Mouse (Mus musculus): ENCODE results near the gene Dcaf4.
A peak's percentile ranks its signal among the peaks of the same experiment; 100 is the strongest.

Gene Dcaf4

DNA sequence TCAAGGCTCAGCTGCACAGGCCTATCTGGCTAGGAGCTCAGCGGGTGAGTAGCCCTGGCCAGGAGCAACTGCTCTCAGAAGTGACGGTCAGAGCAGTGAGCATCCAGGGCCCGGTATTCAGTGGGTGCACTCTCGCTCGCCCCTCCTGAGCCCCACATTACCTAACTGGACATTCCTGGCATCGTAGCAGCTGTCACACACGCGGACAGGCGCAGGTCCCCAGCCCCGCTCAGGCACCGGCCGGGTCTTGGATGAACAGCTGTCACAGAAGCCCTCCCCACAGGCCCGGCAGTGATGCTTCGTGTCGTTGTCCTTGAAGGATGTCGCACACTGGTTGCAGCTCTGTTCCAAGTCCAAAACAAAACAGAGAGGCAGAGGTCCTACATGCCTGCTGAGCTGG, 31.0 kb downstream of the Dcaf4 start:
- no peak for DNase-seq (ENCODE audit: low read depth)

DNA sequence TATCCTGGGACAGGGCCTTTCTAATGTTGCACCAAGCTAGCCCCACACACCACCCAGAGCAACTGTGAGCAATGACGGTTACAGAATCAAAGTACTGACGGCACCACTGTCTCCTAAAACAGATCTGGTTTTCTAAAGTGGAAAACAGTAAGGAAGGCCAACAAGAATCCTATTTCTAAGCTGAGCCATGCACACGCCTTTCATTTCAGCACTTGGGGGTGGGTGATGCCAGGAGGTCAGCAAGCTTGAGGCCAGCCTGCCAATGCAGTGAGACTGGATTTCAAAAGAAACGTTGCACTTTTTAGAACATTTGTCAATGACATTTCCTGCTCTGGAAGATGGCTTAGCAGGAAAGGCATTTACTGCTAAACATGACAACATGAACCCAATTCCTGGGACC, 33.5 kb downstream of the Dcaf4 start:
- DNase-seq (ENCODE audit: low read depth): no peak

DNA sequence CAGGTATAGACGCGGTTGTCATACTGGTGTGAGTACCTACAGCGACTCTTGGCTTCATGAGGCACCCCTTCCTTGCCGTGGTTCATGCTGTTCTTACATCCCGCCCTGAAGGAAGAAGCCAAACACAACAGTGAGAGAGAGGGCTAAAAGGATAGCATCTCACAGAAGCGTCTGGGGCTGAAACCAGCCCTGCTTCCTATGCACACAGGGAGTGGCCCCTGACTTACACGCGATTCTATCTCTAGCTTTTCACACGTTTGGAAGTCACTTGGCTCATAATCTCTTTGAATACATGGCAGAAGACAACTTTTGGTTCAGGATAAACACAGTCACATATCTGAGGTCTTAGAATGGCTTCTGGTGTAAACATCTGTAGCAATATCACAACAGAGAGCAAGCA, 35.3 kb downstream of the Dcaf4 start:
- no peak for DNase-seq (ENCODE audit: low read depth)

DNA sequence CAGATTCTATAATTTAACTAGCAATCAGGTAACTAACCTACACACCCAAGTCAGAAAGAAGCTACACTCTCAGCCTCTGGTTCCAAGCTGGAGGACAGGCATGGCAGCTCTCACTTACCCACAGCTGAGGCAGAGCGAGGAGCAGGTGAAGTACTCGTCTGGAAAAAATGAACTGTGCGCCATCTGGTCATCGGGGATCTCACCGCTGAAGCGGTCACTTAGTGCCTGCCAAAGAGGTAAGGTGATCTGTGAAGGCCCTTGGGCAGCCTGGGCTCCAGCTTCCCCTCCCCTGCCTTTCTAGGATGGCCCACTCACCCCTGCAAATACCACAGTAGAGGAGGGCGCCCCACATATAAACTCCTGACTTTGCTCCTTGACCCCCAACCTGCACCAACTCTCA, 38.2 kb downstream of the Dcaf4 start:
- no peak for DNase-seq (ENCODE audit: low read depth)

DNA sequence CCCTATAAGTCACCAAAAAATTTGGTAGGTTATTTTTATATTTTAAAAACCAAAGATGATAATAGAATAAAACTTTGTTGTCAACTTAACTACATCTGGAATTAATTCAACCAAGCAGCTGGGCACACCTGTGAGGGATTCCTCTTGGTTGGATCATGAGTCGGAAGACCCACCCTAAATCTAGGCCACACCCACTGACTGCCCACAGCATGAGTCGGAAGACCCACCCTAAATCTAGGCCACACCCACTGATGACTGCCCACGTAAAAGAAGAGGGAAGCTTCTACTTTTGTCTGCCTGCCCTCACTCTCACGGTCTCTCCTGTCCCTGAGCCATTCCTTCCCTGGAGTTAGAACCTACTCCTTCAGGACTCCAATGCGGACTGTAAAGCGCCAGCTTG, 39.9 kb downstream of the Dcaf4 start:
- DNase-seq (ENCODE audit: low read depth): peak; percentile 30

DNA sequence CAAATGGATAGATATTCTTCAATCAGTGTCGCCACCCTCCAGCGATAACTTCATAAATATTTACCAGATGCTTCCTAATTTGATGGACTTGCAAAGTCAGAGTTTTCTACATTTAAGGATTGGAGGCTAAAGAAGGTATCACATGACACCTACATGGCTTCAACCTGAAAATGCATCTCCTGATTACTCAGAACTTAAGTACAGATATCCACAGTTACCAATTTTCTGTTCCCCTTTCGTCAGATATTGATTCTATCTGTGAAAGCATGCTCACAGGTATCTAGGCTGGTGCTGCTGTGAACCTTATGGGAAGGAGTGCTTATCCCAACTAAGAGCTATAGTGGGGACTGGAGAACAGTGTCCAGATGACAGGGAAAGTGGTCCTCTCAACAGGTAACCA, 42.3 kb downstream of the Dcaf4 start:
- DNase-seq (ENCODE audit: low read depth): no peak

DNA sequence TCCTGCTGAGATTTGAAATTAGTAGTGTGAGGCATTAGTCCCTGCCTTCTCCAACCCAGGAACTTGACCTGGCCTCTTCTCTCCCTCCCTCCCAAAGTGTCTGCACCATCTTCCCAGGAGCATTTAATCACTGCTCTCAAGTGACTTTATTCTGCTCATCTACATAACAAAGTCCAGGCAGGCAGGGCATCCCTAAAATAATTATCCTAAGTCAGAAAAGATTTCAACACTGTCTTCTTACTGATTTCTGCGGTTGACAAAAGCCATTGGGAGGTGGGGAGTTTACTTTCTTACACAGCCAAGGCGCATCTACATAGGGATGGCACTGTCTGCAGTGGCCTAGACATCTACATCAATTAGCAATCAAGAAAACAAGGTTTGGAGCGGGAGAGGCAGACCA, 49.6 kb downstream of the Dcaf4 start:
- no peak for DNase-seq (ENCODE audit: low read depth)

DNA sequence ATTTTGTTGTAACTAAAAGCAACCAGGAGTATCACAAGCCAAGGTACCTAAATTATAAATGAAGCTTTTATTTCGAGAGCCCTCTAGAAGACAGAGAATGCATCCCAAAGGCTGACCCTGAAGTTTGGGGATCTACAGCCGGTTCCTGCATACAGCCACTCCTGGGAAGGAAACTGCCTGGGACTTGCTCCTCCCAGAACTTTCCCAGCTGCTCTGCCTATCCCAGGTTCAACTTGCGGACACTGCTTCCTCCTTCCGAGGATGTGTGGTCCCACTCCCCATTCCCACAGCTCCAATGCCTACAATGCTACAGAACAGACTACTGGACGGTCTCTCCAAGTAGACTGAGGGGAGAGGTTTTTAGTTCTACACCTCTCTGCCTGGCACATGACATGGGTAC, 52.5 kb downstream of the Dcaf4 start:
- no peak for DNase-seq (ENCODE audit: low read depth)

DNA sequence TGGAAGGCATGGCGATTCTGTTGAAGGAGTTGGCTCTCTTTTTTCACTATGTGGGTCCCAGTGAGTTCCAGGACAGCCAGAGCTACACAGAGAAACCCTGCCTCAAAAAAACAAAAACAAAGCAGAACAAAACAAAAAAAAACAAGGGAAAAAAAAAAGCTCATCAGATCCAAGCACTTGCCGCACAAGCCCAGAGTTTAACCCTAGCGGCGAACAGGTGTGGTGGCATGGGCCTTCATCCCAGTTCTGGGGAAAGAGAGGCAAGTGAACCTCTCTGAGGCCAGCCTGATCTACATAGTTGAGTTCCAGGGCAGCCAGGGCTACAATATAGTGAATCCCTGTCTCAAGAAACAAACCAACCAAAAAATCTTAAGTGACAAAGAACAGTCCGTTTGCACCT, 57.2 kb downstream of the Dcaf4 start:
- DNase-seq (ENCODE audit: low read depth): no peak

DNA sequence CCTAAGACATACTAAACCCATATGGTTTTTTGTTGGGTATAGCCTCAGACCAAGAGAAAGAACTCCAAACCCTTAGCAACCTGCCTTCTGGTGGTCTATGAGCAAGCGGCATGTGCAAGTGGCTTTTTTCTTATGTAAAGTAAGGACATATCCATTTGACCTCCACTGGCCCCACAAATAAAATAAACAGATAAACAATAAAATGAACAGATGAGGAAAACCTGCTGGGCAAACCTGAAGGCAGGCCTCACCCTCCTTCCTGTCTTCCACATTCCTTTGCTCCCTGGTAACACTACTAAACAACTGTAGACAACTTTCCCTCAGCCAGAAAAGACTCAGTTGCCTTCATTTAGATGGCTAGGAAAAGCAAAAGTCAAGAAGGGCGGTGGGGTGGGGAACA, 58.1 kb downstream of the Dcaf4 start:
- DNase-seq (ENCODE audit: low read depth): no peak

DNA sequence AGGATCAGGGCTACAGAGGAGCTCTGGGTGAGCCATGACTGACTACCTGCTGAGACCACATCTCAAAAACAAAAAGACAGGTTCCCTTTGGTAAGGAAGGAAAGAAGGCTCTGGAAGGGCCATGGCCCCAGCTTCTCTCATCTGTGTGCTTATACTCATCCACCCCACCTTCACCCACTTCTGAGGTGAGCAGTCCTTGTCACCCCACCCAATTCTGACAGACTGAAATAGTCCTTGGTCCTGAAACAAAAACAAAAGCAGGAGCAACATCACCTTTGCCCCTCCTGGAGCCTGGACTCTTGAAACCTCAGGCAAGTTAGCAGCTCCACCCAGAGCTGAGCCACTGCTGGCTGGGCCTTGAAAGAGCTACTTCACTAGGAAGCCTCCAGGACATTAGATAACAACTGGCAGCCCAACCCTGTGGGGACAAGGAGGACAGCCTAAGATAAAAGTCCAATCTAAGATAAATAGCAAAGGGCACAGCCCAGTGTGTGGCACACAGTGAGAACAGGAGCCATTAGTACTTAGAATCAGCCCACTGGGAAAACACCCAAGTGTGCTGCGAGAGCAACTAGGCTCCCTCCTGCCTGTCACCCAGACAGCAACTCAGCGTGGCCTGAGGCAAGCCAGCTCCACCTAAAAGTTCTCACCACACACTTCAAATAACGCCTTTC, 58.8 kb downstream of the Dcaf4 start:
- DNase-seq (ENCODE audit: low read depth): no peak

DNA sequence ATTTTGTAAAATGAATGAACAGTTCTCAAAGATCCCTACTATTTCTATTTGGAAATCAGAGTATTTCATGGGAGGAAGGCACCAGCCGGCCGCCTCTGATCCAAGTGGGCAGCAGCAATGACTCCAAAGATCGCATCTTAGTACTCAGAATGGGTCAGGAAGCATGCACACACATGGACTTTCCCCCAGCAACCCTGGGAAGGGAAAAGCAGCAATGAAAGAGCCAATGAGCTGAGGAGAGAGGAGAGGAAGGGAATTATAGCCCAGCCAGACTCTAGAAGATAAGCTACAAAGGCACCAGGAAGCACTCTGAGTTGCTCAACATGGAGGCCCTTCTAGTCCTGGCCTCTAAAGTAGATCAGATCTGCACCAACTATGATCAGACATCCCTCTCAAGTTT, 60.0 kb downstream of the Dcaf4 start:
- no peak for DNase-seq (ENCODE audit: low read depth)

DNA sequence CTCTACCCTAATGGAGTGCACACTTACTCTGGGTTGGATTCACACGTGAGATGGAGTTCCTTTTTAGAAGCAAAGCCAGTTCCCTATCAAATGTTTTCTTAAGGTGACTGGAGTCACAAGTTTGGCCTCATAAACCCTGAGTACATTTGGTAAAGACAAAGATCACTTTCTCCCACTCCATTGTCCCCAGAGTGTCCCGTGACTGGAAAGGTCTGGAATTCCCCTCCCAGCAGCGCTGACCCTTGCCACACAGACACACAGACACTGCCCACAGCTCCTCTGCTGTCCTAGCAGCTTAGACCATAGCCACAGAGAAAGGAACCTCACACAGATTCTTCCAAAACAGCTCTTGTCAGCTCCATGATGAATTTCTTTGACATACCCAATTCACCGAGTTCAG, 61.8 kb downstream of the Dcaf4 start:
- DNase-seq (ENCODE audit: low read depth): no peak

DNA sequence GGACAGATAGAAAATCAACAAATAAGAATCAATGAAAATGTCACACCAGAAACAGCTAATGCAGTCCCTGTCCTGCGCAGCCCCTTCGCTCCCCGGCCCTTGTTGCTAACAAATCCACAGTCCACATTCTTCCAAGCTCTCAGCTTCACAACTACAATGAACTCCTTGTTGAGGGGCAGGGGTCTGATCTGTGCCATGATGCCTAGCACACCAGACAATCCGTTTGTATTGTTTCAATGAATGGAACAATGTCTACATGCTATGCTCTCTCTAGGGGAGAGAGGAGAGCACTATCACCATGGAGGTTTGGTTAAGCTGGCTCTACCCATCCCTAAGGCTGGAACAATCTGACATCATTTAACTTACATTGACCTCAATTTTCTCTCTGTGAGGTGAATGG, 62.5 kb downstream of the Dcaf4 start:
- DNase-seq (ENCODE audit: low read depth): no peak

DNA sequence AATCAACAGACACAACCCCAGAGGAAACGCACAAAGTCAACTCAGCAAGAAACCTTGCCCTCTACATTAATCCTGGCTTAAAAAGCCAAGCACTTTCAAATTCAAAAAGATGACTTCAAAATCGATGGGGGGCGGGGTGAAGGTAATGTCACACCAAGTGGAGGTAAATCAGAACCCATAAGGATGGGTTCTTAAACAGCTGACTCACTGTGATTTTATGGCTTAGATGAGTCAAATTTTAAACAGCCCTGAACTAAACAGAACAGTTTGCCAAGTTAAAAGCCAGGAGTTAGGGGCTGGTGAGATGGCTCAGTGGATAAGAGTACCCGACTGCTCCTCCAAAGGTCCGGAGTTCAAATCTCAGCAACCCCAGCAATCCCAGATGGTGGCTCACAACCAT, 66.4 kb downstream of the Dcaf4 start:
- peak; percentile 5 for DNase-seq (ENCODE audit: low read depth)

All from NIH3T3 (cell line).